Mouse (Mus musculus) hindbrain, embryonic 12.5 days (tissue): Measurements from ENCODE around the gene Lbhd1. TPM values are rescaled to one million over a fixed set of nuclear protein-coding genes. Genes with fewer than 3 reads are reported as not detected.
"Not testable (repeated sequence)": the region's sequence is repeated elsewhere in the genome, so short reads cannot be mapped to it uniquely, and the experiment has no call there.

Experiments
- ATAC-seq: fragments of 200-750 bp; cut with Nextera tagmentation; 2 replicates; pipeline ENCODE4 v1.8.0; 2017; ENCODE audit warnings: moderate TSS enrichment; ENCODE audit not compliant: low FRiP score
- H3K27ac ChIP-seq: fragments of 300-500 bp; sonication (generic); 2 replicates; pipeline ENCODE4 v1.5.1; 2016; ENCODE audit warnings: mild to moderate bottlenecking
- H3K27me3 ChIP-seq: fragments of 300-500 bp; sonication (generic); 2 replicates; pipeline ENCODE4 v1.6.1; 2016; ENCODE audit warnings: mild to moderate bottlenecking
- H3K36me3 ChIP-seq: fragments of 300-500 bp; sonication (generic); 2 replicates; pipeline ENCODE4 v1.6.1; 2016; ENCODE audit warnings: mild to moderate bottlenecking
- H3K4me1 ChIP-seq: fragments of 300-500 bp; sonication (generic); 2 replicates; pipeline ENCODE4 v1.6.1; 2016
- H3K4me2 ChIP-seq: fragments of 300-500 bp; sonication (generic); replicated peaks from 2 replicates; pipeline ENCODE4 v1.6.1; 2016; ENCODE audit warnings: mild to moderate bottlenecking
- H3K4me3 ChIP-seq: fragments of 300-500 bp; sonication (generic); 2 replicates; pipeline ENCODE4 v1.5.1; 2016; ENCODE audit warnings: mild to moderate bottlenecking
- H3K9ac ChIP-seq: fragments of 300-500 bp; sonication (generic); 2 replicates; pipeline ENCODE4 v1.6.1; 2016; ENCODE audit warnings: mild to moderate bottlenecking, moderate library complexity
- H3K9me3 ChIP-seq: fragments of 300-500 bp; sonication (generic); replicated peaks from 2 replicates; pipeline ENCODE4 v1.6.1; 2016; ENCODE audit warnings: mild to moderate bottlenecking
- WGBS: fragments of 180-500 bp; shearing (Covaris S2); methylation state at CpG from one replicate; pipeline ENCODE4 v1.1.7; 2016; 5-methylcytosine and 5-hydroxymethylcytosine counted together
- polyA plus RNA-seq: library from polyadenylated mRNA; unstranded; fragments of >200 nt; fragmentation: Nextera tagmentation; extraction: Ambion mirVana; gene quantifications from 2 replicates; pipeline ENCODE4 v1.2.1, GENCODE M21; 2016

Lbhd1 gene
- polyA plus RNA-seq, 1 experiment from 2014 or later, result 69.5 TPM

DNA sequence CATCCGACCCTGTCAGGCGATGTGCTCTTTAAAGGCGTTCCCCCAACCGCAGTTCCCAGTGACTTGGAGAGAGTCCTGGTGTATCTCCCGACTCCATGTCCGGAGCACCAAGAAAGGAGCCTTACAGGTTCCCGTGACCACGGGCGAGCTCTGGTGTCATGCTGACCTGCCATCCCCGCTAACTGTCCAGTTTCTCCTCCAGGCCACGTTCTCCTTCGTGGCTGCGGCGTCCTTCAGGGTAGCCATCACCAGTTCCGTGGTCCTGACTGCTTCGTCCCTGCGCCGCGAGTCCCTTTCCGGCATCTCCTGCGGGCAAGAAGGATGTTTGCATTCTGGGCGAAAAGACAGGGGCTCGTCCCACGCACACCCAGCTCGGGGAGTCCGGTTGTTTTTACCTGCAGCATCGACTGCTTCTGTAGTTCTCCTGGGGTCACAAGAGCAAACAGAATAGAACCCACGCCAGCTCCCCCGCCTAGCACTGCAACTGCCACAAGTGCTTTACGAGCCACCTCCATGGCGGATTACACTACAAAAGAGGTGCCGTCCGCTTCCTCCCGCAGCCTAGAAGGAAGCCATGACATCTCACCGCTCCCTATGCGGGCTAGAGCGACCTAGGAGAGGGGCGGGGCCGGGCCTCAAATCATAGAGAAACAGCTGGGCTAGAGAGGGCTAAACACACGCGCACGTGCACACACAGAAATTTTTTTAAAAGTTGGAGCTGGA is 3.1 kb upstream of the Lbhd1 start, which contains the start of gene Uqcc3:
TSS of gene Uqcc3 (minus strand) at position 613 of the 723 bp plus-strand sequence.
- peak within 1 kb of the TSS; percentile 70 for H3K4me3 ChIP-seq
- H3K27me3 ChIP-seq, result no peaks in the 10 kb centered on the region
- H3K9me3 ChIP-seq, result no peaks in the 10 kb centered on the region
- peaks cover 14% of the 10 kb centered on the region for H3K36me3 ChIP-seq
- H3K27ac ChIP-seq, result peak within 1 kb of the TSS; percentile 83
- peaks cover 9% of the 10 kb centered on the region for H3K4me1 ChIP-seq
- H3K4me2 ChIP-seq, result peak within 1 kb of the TSS; percentile 69
- ATAC-seq, result peak; percentile 97
- WGBS, result under 1% methylated on average over 42 of the region's 42 CpGs
- peak within 1 kb of the TSS; percentile 82 for H3K9ac ChIP-seq

DNA sequence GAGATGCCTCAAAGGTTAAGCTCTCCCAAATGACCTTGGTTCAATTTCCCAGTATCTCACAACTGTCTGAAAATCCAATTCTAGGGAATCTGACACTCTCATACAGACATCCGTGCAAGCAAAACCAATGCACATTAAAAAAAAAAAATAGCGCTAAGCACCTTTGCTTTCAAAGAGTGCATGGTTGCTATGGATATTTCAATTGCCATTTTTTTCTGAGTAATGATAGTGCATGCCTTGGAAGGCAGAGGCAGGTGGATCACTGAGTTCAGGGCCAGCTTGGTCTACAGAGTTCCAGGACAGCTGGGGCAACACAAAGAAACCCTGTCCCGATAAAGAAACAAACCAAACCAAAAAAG is 2.5 kb upstream of the Lbhd1 start:
- Histone ChIP-seq H3K36me3 (peaks cover 9% of the 10 kb centered on the region), H3K9ac (peak overlapping the region; percentile 82), H3K9me3 (no peaks in the 10 kb centered on the region), H3K4me1 (peaks cover 9% of the 10 kb centered on the region), H3K4me3 (peak overlapping the region; percentile 70), H3K4me2 (peak overlapping the region; percentile 69), H3K27ac (no peak overlapping the region), H3K27me3 (no peaks in the 10 kb centered on the region)
- ATAC-seq, result 0 out of 2 replicates have a peak, but pooled peaks have one; percentile 7
- WGBS, result 21% methylated on average over 3 of the region's 3 CpGs

DNA sequence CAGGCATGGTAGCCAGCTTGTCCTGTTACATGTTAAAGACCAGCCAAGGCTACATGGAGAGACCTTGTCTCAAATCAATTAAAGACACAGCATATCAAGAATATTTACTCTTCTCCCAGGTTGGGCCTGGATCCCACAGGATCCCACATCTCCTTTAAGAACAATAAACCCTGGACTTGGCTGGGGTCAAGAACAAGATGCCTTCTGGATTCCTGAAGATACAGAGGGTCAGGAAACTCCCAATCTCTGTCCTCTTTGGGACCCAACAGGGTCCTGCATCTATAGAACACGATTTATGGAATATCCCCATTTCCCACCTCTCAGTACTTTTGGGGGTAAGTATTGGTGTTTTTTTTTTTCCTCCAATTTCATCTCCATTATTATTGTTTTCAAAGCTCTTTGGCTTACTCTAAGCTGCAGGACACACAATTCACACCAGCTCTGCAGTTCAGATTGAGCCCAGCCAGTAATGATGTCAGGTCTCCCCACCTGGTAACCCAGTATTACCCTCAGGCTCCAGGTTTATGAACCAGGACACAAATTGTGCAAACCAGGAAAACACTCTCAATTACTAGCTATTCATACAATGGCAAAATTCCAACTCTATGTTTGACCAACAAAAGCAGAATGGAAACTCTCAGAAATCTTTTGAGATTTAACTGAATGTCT is 3.5 kb downstream of the Lbhd1 start:
- ATAC-seq, result no peak
- Histone ChIP-seq H3K36me3 (peaks cover 6% of the 10 kb centered on the region; the same call in 1 of the 2 replicates), H3K4me2 (no peak overlapping the region), H3K9ac (no peak overlapping the region), H3K4me3 (no peak overlapping the region), H3K27me3 (no peaks in the 10 kb centered on the region), H3K9me3 (no peaks in the 10 kb centered on the region), H3K4me1 (peaks cover 14% of the 10 kb centered on the region), H3K27ac (no peak overlapping the region)
- 48% methylated on average over 1 of the region's 1 CpGs for WGBS

DNA sequence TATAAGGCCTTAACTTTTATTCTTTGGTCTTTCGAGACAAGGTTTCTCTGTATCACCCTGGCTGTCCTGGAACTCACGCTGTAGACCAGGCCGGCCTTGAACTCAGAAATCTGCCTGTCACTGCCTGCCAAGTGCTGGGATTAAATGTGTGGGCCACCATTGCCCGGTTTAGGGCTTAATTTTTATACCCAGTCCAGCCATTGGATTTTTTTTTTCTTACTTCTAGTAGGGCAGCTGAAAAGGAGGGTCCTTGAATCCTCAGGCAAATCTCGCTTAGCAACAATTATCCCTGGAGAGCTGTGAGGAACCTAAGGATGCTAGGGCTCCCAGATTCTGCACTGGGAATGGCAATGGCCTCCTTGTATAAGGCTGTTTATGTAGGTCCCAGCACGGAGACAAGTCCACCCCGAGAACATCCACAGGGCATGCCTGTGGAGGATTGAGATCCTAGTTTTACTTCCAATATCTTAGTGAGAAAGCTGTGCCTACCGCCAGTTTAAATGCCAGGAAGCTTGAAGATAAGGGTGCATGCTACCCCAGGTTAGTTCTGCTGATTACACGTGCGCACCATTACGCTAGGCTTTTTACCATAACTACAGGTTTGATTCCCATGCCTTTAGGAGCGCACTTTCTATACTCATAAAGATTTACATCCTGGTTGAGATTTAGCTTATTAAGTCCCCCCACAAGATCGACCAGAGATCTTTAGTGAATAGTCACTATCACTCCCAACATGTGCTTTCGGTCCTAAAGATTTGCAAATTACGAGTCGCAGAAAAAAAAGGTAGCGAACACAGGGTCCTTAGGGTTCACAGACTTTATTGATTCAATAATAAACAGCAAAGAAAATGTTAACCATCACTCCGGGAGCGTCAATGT is 4.3 kb downstream of the Lbhd1 start:
- Histone ChIP-seq H3K4me1 (peaks cover 17% of the 10 kb centered on the region), H3K9ac (peak overlapping the region; percentile 71), H3K4me3 (peak overlapping the region; percentile 59), H3K4me2 (peak overlapping the region; percentile 72), H3K36me3 (peaks cover 6% of the 10 kb centered on the region; the same call in 1 of the 2 replicates), H3K9me3 (no peaks in the 10 kb centered on the region), H3K27ac (peak overlapping the region; percentile 35; the same call in 1 of the 2 replicates), H3K27me3 (no peaks in the 10 kb centered on the region)
- 15% methylated on average over 19 of the region's 19 CpGs for WGBS
- no peak for ATAC-seq

DNA sequence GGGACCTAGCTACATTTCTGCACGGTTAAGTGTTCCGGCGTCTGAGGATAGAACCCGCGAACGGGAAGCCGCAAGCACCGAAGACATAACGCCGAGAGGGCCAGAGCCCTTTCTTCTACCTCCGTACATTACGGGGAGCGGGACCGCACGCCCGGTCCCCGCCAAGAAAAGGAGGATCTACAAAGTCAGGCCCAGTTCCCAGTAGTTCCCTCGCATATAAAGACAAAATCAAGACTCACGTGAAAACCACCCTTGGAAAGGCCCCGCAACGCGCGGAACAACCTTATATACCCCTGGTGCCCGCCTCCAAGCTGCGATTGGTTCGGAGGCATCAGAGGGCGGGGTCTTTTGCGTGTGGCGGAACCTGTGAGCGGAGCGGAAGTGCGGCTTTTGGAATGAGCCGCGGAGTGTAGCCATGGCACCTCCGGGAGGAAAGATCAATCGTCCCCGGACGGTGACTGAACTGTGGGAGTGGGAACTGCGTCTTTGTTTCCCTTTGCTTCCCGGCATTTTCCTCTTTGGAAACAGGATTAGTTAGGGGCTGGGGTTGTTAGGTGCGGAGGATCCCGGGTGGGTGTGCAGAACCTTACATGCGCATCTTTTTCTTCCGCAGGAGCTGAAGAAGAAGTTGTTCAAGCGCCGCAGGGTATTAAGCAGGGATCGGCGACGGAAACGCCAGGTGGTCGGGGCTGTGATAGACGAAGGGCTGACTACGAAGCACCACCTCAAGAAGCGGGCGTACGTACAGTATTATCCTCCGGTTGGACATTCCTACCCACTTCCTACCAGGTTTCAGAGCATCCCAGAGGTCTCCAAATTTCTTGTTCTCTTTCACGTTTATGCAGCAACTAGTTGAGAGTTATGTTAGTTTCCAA is 5.2 kb downstream of the Lbhd1 start, which contains the start of the genes 1810009A15Rik and Gm49416:
TSS of gene 1810009A15Rik (plus strand) at position 343 of the 875 bp plus-strand sequence.
TSS of gene Gm49416 (plus strand) at position 416 of the 875 bp plus-strand sequence.
- WGBS, result under 1% methylated on average over 58 of the region's 58 CpGs
- no peaks in the 10 kb centered on the region for H3K9me3 ChIP-seq
- H3K36me3 ChIP-seq, result peaks cover 6% of the 10 kb centered on the region; the same call in 1 of the 2 replicates
- H3K4me3 ChIP-seq, result peak within 1 kb of the TSS; percentile 59
- no peaks in the 10 kb centered on the region for H3K27me3 ChIP-seq
- peak within 1 kb of the TSS; percentile 72 for H3K4me2 ChIP-seq
- peaks cover 21% of the 10 kb centered on the region for H3K4me1 ChIP-seq
- peak within 1 kb of the TSS; percentile 81 for H3K27ac ChIP-seq
- peak within 1 kb of the TSS; percentile 71 for H3K9ac ChIP-seq
- ATAC-seq, result peak; percentile 93

DNA sequence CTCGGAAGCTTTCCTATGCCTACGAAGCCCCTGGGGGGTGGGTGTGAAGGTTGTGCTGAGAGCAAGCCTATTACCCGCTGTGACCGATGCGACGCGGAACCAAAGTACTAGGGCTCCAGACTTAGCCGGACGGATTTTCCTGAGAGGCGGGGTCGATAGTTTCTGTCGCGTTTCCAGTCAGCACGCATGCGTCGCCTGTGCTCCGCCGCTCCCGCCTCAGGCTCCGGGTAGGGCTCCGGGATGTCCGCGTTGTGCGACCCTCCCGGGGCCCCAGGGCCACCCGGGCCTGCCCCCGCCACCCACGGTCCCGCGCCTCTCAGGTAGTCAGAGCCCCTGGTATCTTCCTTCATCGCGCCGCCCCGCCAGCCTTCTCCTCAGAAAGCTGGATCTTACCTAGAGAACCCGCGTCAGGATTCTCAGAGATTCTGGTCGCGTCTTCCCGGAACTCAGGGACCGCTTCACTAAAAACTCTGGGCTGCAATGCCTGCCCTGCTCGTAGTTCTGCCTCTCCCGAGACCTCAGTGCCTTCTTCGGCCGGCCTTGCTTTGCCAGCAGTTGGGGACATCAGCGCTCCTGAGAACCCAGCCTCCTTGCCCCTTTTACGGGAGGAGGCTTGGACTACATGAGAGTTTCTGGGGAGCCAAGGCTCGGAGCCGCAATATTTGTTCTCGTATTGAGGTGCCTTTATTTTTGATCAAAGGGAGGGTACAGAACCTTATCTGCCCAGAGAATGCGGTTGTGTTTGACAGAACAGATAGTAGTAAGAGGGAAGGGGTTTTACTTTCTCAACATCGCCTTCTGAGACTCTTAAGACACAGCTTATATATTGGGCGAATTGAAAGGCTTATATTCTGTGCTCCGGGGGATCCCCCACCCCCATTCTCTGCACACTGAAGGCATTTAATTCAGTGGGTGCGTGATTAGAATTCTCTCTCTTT is 9.6 kb downstream of the Lbhd1 start, which contains the start of gene Ints5:
TSS of gene Ints5 (plus strand) at position 177 of the 938 bp plus-strand sequence.
- Histone ChIP-seq H3K4me3 (peak within 1 kb of the TSS; percentile 82), H3K27me3 (no peaks in the 10 kb centered on the region), H3K4me1 (peaks cover 33% of the 10 kb centered on the region), H3K36me3 (peaks cover 30% of the 10 kb centered on the region), H3K27ac (peak within 1 kb of the TSS; percentile 80), H3K9ac (peak within 1 kb of the TSS; percentile 90), H3K4me2 (peak within 1 kb of the TSS; percentile 77), H3K9me3 (no peaks in the 10 kb centered on the region)
- 3% methylated on average over 54 of the region's 54 CpGs for WGBS
- peak; percentile 49 for ATAC-seq

DNA sequence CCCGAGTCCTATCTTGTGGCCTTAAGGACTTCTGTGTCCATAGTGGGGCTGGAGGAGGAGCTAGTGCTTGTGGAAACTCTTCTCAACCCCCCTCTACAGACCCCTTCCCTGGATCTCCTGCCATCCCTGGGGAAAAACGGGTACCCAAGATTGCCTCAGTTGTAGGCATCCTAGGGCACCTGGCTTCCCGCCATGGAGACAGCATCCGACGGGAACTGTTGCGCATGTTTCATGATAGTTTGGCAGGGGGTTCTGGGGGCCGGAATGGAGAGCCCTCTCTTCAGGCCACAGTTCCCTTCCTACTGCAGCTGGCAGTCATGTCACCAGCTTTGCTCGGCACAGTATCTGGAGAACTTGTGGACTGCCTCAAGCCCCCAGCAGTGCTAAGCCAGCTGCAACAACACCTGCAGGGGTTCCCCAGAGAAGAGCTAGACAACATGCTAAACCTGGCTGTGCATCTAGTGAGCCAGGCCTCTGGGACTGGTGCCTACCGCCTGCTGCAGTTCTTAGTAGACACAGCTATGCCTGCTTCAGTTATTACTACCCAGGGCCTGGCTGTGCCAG is 11.9 kb downstream of the Lbhd1 start:
- H3K4me2 ChIP-seq, result no peak overlapping the region
- peaks cover 36% of the 10 kb centered on the region for H3K4me1 ChIP-seq
- H3K4me3 ChIP-seq, result no peak overlapping the region
- 91% methylated on average over 9 of the region's 9 CpGs for whole genome bisulfite sequencing
- H3K36me3 ChIP-seq, result peaks cover 28% of the 10 kb centered on the region
- H3K9me3 ChIP-seq, result no peaks in the 10 kb centered on the region
- no peaks in the 10 kb centered on the region for H3K27me3 ChIP-seq
- no peak for ATAC-seq
- no peak overlapping the region for H3K27ac ChIP-seq
- peak overlapping the region; percentile 23; the same call in 1 of the 2 replicates for H3K9ac ChIP-seq

DNA sequence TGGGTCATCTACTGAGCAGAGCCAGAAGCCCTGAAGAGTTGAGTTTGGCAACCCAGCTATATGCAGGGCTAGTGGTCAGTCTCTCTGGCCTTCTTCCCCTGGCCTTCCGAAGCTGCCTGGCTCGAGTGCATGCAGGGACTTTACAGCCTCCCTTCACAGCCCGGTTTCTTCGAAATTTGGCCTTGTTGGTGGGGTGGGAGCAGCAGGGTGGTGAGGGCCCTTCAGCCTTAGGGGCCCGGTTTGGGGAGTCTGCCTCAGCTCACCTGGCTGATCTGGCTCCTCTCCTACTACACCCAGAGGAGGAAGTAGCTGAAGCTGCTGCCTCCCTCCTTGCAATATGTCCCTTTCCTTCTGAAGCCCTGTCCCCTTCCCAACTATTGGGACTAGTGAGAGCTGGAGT is 12.7 kb downstream of the Lbhd1 start:
- not testable (repeated sequence) for H3K4me3 ChIP-seq, H3K27me3 ChIP-seq, H3K9ac ChIP-seq, H3K9me3 ChIP-seq, ATAC-seq, H3K4me2 ChIP-seq, H3K27ac ChIP-seq
- 85% methylated on average over 5 of the region's 5 CpGs for WGBS
- peaks cover 36% of the 10 kb centered on the region for H3K4me1 ChIP-seq
- peaks cover 25% of the 10 kb centered on the region for H3K36me3 ChIP-seq

DNA sequence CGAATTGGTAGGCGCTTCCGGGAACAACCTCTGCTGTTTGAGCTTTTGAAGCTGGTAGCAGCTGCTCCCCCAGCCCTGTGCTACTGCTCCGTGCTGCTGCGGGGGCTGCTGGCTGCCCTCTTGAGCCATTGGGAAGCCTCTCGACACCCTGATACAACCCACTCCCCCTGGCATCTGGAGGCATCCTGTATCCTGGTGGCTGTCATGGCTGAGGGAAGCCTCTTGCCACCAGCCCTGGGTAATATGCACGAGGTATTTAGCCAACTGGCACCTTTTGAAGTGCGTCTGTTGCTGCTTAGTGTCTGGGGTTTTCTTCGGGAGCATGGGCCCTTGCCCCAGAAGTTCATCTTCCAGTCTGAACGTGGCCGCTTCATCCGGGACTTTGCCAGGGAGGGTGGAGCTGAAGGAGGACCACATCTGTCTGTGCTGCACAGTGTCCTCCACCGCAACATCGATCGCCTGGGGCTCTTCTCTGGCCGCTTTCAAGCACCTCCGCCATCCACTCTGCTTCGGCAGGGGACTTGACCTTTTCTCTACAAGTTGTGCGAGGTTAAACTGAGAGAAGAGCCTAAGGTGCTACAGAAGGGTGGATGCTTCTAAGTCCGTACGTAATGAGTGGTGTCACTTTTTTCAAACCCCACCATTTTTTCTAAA is 13.8 kb downstream of the Lbhd1 start:
- H3K4me2 ChIP-seq, result peak overlapping the region; percentile 80
- WGBS, result 27% methylated on average over 21 of the region's 21 CpGs
- H3K27ac ChIP-seq, result peak overlapping the region; percentile 85
- not testable (repeated sequence) for H3K27me3 ChIP-seq, H3K9me3 ChIP-seq
- ATAC-seq, result peak; percentile 53
- H3K4me1 ChIP-seq, result peaks cover 36% of the 10 kb centered on the region
- H3K36me3 ChIP-seq, result peaks cover 29% of the 10 kb centered on the region
- peak overlapping the region; percentile 86 for H3K4me3 ChIP-seq
- peak overlapping the region; percentile 67 for H3K9ac ChIP-seq
